Mouse (Mus musculus): Measurements from ENCODE around the gene Prex1. TPM values are rescaled to one million over a fixed set of nuclear protein-coding genes. Genes with fewer than 3 reads are reported as not detected.

The Prex1 gene
- total RNA-seq, 4 experiments from 2014 or later, result 91.7 to 98.3 (median 95.8) TPM

DNA sequence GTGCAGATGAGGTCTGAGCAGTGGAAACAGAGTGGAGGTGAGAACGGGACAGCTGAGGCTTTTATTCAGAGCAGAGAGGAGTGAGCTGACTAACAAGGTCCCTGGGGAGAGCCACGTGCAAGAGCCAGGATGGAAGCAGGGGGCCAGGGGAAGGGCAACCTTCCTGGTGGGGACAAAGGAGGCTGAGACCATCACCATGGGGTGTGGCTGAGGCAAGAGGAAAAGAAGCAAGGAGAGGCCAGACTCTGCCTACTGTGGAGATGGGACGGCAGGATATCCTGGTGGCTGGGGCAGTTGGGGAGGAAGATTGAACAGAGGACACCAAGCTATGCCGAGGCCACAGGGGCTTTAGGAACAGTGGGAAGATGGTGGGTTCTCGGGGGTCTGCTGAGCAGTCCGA is 26.7 kb downstream of the Prex1 start:
- DNase-seq (ENCODE audit: low spot score in 2 of 2), result no peak

GRCm38 (mm10) chr2:166685824-166686223 is 27.8 kb downstream of the Prex1 start:
- DNase-seq (ENCODE audit: low spot score in 2 of 2), result no peak

- DNase-seq (ENCODE audit: low spot score in 2 of 2), result no peak
Measured at GRCm38 (mm10) chr2:166683885-166684544, 29.6 kb downstream of the Prex1 start.

GRCm38 (mm10) chr2:166682866-166683265 is 30.8 kb downstream of the Prex1 start:
- DNase-seq (ENCODE audit: low spot score in 2 of 2), result peak in 1 of 2 experiments; percentile 70

DNA sequence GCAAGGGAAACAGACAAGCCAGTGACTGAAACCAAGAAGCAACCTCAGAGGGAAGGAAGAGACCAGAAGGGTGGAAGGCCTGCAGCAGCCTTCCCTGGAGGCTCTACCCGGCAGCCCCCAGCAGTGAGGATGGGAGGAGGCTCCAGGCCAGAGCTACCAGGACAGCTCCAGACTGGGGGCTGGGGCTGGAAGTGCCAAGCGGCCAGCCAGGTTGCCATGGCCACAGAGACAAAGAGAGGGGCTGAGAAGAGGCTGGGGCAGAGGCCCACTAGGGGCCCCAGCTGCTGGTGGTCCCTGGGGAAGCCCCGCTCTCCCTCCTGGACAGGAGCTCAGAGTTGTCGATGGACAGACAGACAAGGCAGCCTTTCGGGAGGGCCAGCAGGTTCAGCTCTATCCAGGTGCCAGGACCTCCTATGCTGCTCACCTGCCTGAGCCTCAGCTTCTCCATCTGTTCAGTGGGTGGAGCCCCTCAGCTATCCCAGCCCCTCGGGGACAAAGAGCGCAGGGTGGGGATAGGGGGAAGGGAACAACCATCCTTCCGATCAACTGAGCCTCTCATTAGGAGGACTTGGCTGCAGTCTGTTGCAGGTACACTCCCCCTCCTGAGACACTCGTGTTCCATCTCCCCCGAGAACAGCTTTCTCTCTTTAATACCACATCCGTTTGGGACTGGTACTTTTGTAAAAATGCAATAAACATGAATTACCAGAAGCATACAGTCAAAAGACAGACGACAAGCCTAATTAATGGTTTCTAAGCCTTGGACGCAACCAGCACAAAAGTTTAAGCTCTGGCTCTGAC is 34.5 kb downstream of the Prex1 start:
- no peak for DNase-seq (ENCODE audit: low spot score in 2 of 2)

DNA sequence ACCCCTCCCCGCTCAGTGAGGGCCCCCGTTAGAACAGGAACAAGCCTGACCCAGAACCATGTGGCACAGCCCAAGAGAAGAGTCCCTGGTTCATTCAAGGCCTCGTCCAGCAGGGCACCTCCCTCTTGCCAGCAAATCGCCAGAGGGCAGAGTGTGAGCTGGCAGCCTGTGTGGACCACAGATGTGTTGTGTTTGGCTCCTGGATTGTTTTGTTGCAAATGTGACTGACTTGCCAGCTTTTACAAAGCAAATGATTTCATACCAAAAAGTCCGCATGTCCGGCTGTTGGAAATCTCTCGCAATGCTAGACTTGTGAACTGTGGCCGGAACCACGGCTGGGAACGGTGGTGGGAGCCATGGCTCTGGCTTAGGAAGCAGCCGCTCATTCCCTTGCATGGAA is 36.7 kb downstream of the Prex1 start:
- DNase-seq (ENCODE audit: low spot score in 2 of 2), result no peak

- DNase-seq (ENCODE audit: low spot score in 2 of 2), result peak in 1 of 2 experiments; percentile 73
Measured at GRCm38 (mm10) chr2:166676498-166676897, 37.1 kb downstream of the Prex1 start.

DNA sequence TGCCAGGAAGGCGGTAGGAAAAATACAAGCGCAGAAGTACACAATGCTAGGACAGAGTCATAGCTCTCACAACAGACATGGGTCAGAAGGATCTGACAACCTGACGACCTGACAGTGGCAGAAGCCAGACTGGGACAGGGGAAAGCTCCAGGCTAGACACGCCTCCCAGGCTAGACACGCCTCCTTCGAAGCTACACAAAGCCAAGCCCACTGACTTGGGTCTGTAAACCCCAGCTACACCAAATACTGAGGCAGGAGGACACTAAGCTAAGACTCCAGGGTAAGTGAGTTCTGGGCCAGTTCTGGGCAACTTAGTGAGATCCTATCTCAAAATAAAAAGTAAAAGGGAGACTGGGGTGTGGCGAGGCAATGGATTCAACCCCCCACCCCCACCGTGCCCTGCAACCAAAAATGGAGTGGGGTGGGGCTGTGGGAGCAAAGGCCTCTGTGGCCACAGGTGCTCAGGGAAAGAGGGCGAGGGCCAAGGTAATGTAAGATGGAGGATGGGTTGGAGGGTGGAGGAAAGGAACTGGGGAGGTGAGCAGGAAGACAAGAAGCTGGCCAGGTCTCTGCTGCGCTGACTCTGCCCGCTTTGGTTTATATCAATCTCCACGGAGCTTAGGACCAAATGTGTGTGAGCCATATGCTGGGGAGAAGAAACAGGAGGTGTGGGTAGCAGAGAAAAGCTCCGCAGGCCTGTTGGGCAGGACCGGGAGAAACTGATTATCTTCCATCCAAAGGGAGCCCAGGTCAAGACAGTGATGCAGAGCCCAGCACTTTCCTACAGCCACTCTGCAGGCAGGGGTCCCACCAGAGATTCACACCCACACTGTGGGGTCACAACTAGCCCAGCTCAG is 37.8 kb downstream of the Prex1 start:
- DNase-seq (ENCODE audit: low spot score in 2 of 2), result no peak

- no peak for DNase-seq (ENCODE audit: low spot score in 2 of 2)
Measured at GRCm38 (mm10) chr2:166674693-166675092, 38.9 kb downstream of the Prex1 start.

GRCm38 (mm10) chr2:166673951-166674350 is 39.7 kb downstream of the Prex1 start:
- DNase-seq (ENCODE audit: low spot score in 2 of 2), result no peak

- DNase-seq (ENCODE audit: low spot score in 2 of 2), result no peak
Measured at GRCm38 (mm10) chr2:166672171-166672965, 41.3 kb downstream of the Prex1 start.

DNA sequence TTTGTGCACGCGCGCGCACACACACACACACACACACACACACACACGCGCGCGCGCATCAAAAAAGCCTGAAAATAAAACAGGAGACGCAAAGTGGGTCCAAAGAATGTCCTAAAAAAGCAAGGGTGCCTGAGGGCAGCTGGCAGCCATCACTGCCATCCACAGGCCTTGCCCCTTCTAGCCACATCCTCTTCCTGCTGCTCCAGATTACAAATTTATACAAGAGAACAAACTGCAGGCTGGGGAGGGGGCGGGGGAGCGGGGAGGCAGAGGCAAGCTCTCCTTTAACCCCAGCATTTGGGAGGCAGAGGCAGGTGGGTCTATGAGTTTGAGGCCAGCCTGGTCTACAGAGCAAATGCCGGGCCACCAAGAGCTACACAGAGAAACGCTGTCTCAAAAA is 42.0 kb downstream of the Prex1 start:
- DNase-seq (ENCODE audit: low spot score in 2 of 2), result no peak

- no peak for DNase-seq (ENCODE audit: low spot score in 2 of 2)
Measured at GRCm38 (mm10) chr2:166671019-166671418, 42.6 kb downstream of the Prex1 start.

DNA sequence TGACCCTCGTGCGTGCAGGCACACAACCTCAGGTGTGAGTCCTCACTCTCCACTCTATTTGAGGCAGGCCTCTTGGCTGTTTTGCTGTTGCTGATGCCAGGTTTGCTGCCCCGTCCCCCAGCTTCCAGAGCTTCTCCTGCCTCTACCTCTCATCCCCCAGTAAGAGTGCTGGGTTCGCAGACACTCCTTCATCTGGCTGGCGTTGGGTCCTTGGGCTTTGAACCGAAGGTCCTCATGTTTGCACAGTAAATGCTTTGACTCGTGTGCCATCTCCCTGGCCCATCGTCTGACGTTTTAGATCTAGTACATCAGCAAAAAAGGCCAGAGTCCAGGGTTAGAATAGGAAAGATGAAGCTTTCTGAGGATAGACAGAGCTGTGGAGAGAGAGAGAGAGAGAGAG is 43.7 kb downstream of the Prex1 start:
- DNase-seq (ENCODE audit: low spot score in 2 of 2), result no peak

GRCm38 (mm10) chr2:166667790-166668695 is 45.6 kb downstream of the Prex1 start:
- DNase-seq (ENCODE audit: low spot score in 2 of 2), result peak in 1 of 2 experiments; percentile 78

GRCm38 (mm10) chr2:166666175-166666574 is 47.5 kb downstream of the Prex1 start:
- DNase-seq (ENCODE audit: low spot score in 2 of 2), result no peak

DNA sequence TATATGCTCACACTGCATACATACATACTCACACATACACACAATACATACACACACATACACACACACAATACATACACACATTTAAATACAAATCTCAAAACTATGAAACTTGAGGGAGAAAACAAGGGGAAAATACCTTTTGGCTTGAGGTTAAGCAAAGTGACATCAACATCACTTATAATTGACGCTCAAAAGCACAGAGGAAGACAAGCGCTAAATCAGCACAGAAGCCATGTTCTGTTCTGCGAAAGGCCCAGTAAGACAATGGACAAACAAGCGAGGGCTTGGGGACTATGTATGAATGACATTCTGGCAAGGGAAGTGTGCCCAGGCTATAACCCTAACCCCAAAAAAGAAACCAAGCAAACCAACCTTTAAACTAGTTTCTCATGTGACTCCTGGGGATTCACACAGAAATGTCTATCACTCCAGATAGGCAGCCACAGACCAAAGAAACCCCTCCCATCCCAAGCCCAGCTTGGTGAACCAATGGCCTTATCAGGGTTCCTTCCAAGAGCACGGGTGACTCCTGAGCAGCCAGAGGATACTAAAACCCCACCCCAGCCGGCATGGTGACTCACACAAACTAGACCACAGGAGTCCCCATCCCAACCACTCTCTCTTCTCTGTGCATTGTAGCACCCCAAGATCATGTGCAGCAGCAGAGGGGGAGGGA is 48.2 kb downstream of the Prex1 start:
- DNase-seq (ENCODE audit: low spot score in 2 of 2), result no peak

DNA sequence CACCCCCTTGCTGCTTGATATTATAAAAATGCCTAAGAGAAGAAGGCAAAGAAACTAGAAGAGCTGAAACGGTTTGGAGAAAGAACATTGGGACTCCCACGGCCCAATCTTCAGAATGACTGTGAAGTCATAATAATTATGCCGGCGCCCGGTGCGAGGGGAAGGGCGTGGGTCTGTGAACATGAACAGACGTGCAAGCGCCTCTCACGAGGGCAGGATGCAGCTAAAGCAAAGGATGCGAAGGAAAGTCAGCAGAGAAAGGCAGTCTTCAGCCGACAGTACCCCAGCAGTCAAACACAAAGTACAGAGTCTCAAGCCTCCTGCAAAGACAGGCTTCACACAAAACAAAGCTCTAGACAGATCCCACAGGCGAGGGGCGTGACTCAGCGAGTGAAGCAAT is 49.1 kb downstream of the Prex1 start:
- DNase-seq (ENCODE audit: low spot score in 2 of 2), result peak in 1 of 2 experiments; percentile 55

- no peak for DNase-seq (ENCODE audit: low spot score in 2 of 2)
Measured at GRCm38 (mm10) chr2:166663250-166663961, 50.2 kb downstream of the Prex1 start.
